Mouse (Mus musculus): ENCODE data around the gene 1600002K03Rik.
"Not testable (repeated sequence)": the region's sequence is repeated elsewhere in the genome, so short reads cannot be mapped to it uniquely, and the experiment has no call there.

1600002K03Rik gene

DNA sequence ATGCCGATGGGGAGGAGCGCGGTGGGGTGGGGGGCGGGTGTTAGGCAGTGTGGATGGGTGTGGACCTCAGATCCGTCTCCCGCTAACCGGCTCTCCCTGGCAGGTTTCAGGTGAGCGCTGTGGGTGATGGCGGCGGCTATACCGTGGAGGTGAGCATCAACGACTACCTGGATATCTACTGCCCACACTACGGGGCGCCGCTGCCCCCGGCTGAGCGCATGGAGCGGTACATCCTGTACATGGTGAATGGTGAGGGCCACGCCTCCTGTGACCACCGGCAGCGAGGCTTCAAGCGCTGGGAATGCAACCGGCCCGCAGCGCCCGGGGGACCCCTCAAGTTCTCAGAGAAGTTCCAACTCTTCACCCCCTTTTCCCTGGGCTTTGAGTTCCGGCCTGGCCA is 13.9 kb downstream of the 1600002K03Rik start:
- no peak for DNase-seq (ENCODE audit: low spot score in 2 of 2)

DNA sequence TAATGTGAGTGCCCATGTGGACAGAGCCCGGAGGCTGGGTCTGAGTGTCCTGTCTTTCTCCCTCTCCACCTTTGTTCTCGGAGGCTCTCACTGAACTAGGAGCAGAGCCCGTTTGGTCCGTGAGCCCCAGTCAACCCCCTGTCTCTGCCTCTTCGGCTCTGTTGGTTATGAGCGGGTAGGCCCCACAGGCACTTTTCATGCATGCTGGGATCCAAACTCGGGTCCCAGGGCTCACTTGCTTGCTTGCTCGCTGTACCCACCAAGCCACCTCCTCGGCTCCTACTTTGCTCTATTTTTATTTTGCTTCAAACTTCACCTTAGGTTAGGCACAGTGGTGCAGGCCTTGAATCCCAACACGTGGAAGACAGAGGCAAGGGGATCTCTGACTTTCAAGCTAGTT is 15.0 kb downstream of the 1600002K03Rik start:
- DNase-seq (ENCODE audit: low spot score in 2 of 2): no peak

DNA sequence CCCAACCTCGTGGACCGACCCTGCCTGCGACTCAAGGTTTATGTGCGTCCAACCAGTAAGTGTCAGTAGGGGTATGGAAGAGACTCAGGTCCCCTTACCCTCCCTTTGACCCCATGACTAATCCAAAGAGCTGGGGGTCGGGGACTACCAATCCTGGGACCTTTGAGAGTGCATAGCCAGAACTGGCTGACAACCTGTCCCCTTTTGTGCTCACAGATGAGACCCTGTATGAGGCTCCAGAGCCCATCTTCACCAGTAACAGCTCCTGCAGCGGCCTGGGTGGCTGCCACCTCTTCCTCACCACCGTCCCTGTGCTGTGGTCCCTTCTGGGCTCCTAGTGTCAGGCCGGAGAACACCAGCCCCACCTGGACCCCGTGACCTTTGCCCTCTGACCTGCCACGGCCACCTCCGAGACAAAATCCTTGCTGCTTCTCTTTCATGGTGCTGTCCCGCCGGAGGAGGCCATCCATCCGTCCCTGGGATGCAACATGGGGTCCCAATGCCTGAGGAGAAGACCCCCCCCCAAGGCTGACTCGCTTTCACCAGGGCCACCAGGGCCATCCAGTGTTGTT is 15.8 kb downstream of the 1600002K03Rik start:
- no peak for DNase-seq (ENCODE audit: low spot score in 2 of 2)

DNA sequence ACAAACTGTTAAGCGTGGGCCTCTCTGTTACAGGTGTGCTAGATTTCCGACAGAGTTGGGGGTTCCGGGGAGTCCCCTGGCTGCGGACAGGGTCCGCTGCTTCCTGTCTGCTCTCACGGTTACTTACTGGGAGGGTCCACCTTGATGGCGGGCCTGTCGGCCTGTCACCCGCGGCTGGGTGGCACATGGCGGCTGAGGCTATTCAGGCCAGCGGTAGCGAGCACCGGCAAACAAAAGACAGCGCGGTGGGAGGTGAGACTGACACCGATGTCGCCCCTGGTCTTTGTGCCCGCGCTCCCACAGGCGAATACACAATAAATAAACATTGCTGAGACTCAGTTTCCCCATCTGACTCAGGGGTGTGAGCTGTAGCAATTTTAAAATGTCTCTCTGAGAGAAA is 17.3 kb downstream of the 1600002K03Rik start:
- no peak for DNase-seq (ENCODE audit: low spot score in 2 of 2)

DNA sequence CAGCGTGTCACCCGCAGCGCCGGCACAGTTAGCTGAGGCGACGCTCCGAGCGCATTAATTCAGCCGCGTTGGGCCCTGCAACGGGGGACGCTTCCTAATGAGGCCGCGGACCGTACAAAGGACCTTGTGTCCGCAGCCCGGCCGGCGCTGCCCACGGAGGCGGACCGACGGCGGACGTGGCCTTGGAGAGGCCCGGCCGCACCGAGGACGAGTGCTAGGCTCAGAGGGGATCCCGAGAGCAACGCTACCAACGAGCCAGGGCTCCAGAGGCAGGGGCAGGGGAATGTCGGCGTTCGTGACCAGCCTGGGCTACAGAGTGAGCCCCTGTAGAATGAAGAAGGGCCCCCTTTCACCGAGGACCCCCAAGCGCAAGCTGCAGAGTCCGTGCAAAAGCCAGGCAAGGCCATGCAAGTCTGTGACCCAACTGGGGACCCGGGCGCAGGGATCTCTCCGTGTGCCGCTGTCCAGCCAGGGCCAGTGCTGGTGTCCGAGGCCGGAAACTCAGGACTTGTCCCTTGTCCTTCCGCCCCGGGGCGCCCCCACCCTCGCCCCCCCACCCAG is 17.8 kb downstream of the 1600002K03Rik start:
- no peak for DNase-seq (ENCODE audit: low spot score in 2 of 2)

DNA sequence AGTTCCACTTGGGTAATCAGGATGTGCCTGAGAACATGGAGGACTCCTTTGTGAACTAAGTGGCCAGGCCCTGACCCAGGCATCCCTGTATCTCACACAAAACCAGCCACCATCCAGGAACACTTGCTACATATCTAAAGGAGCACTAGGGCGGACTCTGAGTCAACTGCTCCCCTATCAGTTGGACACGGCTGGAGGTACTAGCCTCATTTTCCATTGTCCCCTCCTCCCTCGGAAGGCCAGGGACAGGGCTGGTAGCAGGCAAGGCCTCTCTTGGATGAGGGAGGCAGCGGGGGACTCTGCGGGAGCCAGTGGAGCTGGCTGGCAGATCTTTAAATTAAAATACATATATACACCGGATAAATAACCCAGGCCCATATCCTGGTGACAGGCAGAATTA is 21.2 kb downstream of the 1600002K03Rik start:
- DNase-seq (ENCODE audit: low spot score in 2 of 2): no peak

DNA sequence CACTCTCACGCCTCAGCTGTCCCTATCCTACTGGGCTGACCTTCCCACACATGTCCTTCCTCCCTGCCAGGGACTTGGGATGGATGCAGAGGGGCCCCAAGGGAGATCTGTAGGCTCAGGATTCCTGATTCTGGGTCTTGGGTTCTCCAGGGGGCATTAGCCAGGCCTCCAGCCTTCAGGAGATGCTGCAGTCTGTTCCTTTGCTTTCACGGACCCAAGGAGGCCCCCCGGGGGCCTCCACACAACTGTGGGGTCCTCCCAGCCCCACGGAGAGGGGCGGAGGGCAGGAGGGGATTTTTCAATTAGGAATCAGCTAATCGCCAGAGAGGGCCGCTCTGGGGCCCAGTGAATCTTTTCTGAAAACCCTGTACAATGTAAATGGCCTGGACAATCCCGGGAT is 21.7 kb downstream of the 1600002K03Rik start:
- no peak for DNase-seq (ENCODE audit: low spot score in 2 of 2)

DNA sequence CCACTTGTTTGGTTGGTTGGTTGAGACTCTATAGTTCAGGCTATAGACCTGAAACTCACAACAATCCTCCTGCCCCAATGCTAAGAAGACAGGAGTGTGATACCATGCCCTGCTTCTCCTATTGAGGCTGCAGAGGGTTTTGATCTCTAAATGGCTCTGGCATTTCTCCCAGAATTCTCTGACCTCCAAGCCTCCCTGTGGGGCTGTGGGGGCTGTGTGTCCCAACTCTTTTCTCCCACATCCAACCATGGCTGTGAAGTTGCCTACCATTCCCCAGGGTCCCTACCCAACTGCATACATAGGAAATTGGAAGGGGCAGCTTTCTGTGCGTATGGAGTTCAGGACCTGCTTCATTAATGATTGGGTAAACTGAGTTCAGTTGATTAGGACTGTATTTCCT is 23.4 kb downstream of the 1600002K03Rik start:
- DNase-seq (ENCODE audit: low spot score in 2 of 2): no peak

DNA sequence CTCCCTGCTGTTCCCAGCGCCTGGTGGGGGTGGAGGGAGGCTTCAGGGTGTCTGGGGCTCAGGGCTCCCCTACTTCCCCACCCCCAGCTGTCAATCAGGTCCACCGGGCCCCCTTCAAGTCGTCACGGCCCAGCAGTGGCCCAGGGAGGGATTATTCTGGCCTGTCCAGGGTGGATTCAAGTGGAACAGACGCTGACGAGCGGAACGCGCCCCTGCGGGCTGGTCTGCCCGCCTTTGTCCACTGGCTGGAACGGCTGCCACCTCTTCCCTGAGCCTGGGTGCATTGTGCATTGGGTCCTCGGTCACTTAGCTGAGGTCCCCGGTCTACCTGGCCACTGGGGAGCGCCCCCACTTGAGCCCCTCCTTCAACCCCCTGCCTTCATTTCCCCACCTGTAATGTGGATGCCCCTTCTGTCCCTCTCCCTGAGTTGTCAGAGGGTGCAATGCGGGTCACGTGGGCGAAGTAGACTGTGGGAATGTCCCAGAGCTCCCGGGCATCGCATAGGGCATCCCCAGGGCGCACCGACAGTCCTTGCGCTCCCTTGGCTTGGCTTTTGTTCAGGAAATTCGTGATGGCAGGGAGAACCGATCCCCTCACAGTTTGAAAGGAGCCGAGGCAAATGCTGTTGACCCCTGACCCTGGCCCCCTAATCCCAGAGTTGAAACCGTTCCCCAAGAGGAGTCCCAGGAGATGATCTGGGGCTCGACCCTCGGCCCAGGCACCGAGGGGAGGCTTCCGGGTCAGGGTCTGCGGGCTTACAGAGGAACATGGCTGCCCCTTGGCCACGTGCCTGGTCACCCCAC is 24.2 kb downstream of the 1600002K03Rik start:
- DNase-seq (ENCODE audit: low spot score in 2 of 2): no peak

DNA sequence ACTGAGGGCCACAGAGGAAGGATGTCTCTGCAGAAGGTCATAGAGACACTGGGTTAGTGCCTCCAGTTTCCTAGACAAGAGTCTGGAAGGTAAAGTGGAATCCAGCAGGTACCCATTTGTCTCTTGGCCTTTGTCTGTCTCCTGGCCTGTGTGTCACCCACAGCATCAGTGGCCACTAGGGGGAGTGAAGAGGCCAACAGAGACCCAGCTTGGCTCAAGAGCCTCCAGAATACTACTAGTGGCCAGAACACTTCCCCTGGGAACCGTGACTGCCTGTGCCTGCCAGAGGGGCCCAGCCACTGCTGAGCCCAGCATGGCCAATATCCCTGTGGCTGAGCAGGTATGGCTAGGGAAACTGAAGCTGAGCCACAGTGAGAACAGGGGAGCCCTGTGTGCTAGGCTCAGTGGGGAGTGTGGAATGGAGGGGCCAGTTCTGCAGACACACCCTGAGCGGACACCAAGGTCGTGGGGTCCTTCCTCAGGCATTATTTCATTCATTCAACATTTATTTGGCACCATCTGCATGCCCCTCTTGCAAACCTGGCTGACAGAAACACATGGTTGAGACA is 26.8 kb downstream of the 1600002K03Rik start:
- peak; percentile 76 to 80 for DNase-seq (ENCODE audit: low spot score in 2 of 2)

DNA sequence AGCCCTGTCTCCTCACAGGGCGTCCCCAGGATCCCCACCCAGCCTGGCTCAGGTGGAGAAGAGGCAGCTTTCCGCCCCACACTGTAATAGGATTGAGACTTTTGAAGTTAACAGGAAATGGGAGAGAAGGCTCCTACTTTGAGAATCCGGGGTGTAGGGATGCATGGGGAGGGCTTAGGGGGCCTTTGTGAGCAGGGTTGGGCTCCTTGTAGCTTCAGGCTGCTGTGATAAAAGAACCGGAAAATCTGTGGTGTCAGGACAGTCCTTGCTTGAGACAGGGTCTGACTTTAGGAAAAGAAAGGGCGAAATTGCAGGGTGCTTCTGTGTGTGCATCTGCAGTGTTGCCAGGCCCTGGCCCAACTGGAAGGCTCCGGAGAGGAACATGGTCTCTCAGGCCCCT is 27.7 kb downstream of the 1600002K03Rik start:
- no peak for DNase-seq (ENCODE audit: low spot score in 2 of 2)

DNA sequence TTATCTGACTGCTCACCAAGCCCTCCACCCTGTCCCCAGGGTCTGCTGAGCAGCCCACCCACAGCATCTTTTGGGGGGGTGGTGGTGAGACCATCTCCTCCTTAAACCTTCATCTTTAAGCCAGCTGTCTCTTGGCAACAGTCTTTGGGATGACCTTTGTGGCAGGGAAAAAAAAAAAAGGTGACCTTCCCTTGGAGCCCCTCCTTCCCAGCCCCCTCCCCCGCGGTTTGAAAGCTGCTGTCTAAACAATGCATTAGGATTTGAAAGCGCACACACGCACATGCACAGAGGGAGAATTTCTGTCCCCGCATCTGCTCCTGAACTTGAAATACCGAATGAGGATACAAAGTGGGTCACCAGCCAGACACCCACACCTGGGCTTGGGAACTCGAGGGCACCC is 31.3 kb downstream of the 1600002K03Rik start:
- DNase-seq (ENCODE audit: low spot score in 2 of 2): no peak

DNA sequence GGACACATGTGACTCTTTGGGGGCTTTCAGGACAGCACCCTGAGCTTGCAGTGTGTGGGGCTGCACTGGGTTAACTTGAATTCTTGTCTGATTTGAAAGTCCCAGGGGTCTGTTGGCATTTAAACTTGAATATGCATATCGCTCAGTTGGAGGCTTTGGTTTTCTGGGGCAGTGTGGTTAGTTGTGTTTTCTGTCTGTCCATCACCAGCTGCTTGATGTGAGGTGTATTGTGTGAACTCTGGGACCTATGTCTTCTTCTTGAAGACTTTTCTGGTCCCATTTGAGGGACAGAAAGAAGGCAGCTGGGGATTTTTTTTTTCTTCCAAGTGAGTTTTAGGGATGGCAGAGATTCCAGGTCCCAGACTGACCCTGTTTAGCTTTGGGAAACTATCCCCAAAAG is 34.5 kb downstream of the 1600002K03Rik start:
- no peak for DNase-seq (ENCODE audit: low spot score in 2 of 2)

DNA sequence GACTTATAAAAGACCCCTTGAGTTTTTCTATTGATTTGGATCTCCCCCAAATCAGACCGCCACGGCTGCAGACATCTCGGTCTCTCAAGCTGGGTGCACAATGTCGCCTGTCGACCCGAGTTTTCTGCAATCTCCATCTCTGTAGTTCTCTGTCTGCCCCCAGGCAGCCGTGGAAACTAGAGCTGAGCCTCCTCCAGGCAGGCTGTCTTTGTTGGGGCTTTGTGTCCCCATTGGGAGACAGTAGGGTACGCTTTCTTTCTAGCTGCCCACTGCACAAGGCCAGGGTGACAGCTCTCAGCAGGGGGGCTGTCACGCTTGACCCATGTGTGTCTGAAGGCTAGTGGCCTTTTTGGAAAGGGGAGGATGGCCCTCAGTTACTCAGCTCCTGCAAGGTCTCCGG is 34.9 kb downstream of the 1600002K03Rik start:
- DNase-seq (ENCODE audit: low spot score in 2 of 2): no peak

DNA sequence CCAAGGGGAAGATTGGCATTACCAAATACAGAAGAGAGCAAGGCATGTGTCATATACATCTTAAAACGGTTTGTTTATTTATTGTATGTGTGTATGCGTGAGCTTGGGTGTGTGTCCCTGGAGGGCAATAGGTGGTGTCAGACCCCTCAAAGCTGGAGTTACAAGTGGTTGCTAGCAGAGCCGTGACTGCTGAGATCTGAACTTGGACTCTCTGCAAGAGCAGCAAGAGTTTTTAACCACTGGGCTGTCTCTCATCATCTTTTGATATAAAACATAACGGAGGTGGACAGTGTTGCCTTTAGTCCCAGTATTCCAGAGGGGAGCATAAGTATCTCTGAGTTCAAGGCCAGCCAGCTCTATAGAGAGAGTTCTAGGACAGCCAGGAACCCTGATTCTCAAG is 35.5 kb downstream of the 1600002K03Rik start:
- no peak for DNase-seq (ENCODE audit: low spot score in 2 of 2)

DNA sequence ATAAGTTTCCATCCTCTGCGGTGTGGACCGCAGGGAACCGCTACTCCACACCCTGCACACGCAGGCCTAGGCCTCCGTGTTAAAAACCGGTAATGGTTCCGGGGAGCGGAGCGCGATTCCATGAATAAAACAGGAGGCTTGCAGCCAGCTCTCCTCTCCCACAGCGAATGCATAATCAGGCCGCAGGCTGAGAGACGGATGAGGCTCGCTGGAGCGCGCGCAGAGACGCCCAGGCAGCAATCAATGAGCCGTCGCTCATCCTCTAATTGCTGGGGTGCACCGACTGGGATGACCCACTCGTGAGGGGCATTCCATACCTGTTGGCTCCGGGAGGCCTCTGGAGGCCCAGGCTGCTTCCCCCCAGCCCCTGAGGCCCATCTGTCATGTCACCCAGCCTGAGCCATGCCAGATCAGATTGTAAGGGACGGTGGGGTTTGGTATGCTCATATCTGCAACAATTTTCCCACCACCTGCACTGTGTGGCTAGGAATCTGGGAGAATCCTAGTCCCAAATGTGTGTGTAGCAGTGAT is 36.2 kb downstream of the 1600002K03Rik start:
- no peak for DNase-seq (ENCODE audit: low spot score in 2 of 2)

DNA sequence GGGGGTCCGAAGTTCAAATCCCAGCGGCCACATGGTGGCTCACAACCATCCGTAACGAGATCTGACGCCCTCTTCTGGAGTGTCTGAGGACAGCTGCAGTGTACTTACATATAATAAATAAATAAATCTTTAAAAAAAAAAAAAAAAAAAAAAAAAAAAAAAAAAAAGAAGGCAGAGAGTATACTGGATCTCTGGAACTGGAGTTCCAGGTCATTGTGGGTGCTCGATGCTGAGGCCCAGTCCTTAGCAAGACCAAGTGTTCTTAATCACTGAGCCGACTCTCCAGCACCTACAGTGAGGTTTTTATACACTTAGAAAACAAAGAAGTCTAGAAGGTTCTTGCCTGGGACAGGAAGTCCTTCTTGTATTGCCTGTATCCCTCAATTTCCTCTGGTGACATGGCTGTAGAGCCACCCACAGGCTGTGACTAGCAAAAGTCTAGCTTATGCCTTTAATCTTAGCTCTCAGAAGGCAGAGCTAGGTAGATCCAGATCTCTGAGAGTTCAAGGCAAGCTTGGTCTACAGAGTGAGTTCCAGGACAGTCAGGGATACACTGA is 38.9 kb downstream of the 1600002K03Rik start:
- not testable (repeated sequence) for DNase-seq (ENCODE audit: low spot score in 2 of 2)

DNA sequence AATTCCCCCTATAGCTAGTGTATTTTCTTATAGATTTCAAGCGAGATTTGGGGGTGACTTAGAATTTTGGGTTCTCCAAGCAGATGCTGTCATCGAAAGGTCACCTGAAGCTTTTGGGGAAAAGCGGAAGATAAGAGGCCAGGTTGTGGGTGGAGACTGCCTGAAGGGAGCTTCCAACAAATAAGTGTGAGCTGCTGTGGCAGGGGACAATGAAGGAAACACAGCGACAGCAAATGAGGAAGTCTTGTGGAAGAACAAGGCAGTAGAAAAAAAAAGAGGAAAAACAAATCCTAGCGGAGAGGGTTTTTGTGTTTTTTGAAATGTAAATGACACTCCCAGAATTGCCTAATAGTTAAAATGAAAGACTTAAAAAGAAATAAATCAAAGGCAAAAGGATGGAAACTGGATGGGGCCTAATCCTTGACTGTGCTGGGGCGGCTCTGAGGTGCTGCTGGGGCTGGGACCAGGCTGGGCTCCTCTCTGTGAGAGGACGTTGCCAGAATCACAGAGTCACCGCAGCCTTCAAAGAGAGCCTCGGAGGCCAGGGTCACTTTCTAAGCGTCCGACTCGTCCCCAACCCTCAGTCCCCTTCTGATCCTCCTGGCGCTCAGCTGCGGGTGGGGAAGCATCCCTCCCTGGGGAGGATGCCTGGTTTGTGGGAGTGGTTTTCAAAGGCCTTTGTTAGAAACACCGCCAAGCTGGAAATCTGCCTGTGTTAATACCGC is 42.5 kb downstream of the 1600002K03Rik start:
- no peak for DNase-seq (ENCODE audit: low spot score in 2 of 2)

DNA sequence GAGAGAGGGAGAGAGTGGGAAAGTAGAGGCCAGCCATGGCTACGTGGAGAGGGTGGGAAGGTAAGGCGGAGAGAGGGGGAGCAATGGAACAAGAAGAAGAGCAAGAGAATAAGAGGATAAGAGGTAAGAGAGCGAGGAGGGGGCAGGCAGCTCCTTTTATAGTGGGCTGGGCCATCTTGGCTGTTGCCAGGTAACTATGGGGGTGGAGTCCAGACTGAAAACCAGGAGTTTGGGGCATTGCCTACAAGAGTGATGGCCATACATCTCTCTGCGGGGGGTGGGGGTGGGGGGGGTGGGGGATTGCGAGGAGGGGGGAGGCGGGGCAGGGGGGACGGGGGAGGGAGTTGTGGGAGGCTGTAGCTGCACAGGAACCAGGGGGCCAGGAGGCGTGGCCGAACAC is 47.9 kb downstream of the 1600002K03Rik start:
- DNase-seq (ENCODE audit: low spot score in 2 of 2): no peak

DNA sequence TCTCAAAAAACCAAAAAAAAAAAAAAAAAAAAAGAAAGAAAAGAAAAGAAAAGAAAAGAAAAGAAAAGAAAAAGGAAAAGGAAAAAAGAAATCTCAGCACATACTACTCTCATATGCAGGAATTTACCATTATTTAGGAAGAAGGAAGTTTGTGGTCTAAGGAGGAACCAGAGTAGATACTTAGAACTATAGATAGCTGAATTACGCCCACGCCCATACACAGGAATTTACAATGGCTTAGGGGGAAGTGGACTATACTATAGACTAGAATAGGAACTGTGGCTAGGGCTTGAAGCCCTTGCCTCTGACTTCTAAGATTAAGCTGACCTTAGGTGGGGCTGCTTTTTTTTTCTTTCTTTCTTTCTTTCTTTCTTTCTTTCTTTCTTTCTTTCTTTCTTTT is 50.4 kb downstream of the 1600002K03Rik start:
- peak; percentile 46 to 49 for DNase-seq (ENCODE audit: low spot score in 2 of 2)
